Mouse (Mus musculus) embryonic fibroblast, embryonic 13.5 days (primary cell): ENCODE results near the gene AB124611.

Experiments used
- CTCF ChIP-seq: IDR thresholded peaks from 2 replicates; pipeline ENCODE4 v1.5.1; 2011; ENCODE audit warnings: mild to moderate bottlenecking, control low read depth, low read length, moderate library complexity, borderline replicate concordance; ENCODE audit not compliant: insufficient read depth
- POLR2A ChIP-seq: IDR thresholded peaks from 2 replicates; pipeline ENCODE4 v1.6.1; 2011; ENCODE audit warnings: low read depth, mild to moderate bottlenecking, control low read depth, low read length, moderate library complexity

GRCm38 (mm10) chr9:21575253-21575652 lies 49.3 kb downstream of the AB124611 start:
- no peak for TF ChIP-seq POLR2A
- TF ChIP-seq CTCF = no peak
